Mouse (Mus musculus): ENCODE results near the gene Gm5142. TPM values are rescaled to one million over a fixed set of nuclear protein-coding genes. Genes with fewer than 3 reads are reported as not detected.

Gene Gm5142
- total RNA-seq, 2 experiments from 2014 or later: not detected

Other genes starting within 250 kb of the Gm5142 start
- gene 1700129C05Rik, start 35.9 kb downstream of the Gm5142 start, total RNA-seq (2021): not detected
- 10 to 100 TPM; 29.2 to 29.3 TPM for gene Rcbtb1, start 22.5 kb upstream of the Gm5142 start, total RNA-seq (2021)
- gene Gm6904, start 81.5 kb upstream of the Gm5142 start, total RNA-seq (2021): not detected
- gene Phf11a, start 118.8 kb upstream of the Gm5142 start, total RNA-seq (2021): not detected
- gene Phf11b, start 162.6 kb upstream of the Gm5142 start, total RNA-seq (2021): under 1 TPM in 1 of 2 experiments, not detected in 1; 0.39 TPM
- under 1 TPM; 0.25 to 0.59 TPM for gene Phf11d, start 186.7 kb upstream of the Gm5142 start, total RNA-seq (2021)
- gene Phf11c, start 216.6 kb upstream of the Gm5142 start, total RNA-seq (2021): under 1 TPM; 0.17 to 0.61 TPM